Mouse (Mus musculus): ENCODE measurements around the gene Hspb3. TPM values are rescaled to one million over a fixed set of nuclear protein-coding genes. Genes with fewer than 3 reads are reported as not detected.

The Hspb3 gene
- total RNA-seq, 2 experiments from 2014 or later = 5.1 to 8.5 TPM

Other genes starting within 250 kb of the Hspb3 start
- gene Snx18, start 45.1 kb downstream of the Hspb3 start, total RNA-seq (2021) = 10 to 100 TPM; 22.3 TPM
- 10 to 100 TPM; 35.5 to 37.7 TPM for gene Arl15, start 130.8 kb upstream of the Hspb3 start, total RNA-seq (2021)

Data from left cerebral cortex, adult 18-20 months (tissue).